Mouse (Mus musculus) brown adipose tissue, adult 24 weeks (tissue): Measurements from ENCODE around the gene Rras2. TPM values are rescaled to one million over a fixed set of nuclear protein-coding genes. Genes with fewer than 3 reads are reported as not detected.

Experiments
- H3K27ac ChIP-seq: fragments of 200-500 bp; replicated peaks from 2 replicates; pipeline ENCODE4 v1.5.1; 2012; ENCODE audit warnings: low read depth, mild to moderate bottlenecking, low read length
- H3K4me1 ChIP-seq: fragments of 200-500 bp; 2 replicates; pipeline ENCODE4 v1.6.1; 2012; ENCODE audit warnings: low read length, mixed read lengths; ENCODE audit not compliant: control insufficient read depth, insufficient read depth, insufficient read length
- H3K4me3 ChIP-seq: fragments of 200-500 bp; 2 replicates; pipeline ENCODE4 v1.5.1; 2012; ENCODE audit warnings: low read depth, mild to moderate bottlenecking, low read length, moderate library complexity; ENCODE audit not compliant: insufficient read depth
- polyA plus RNA-seq: library from polyadenylated mRNA; stranded (reverse); fragments of >200 nt; gene quantifications from 2 replicates; pipeline ENCODE4 v1.2.4, GENCODE M21; 2012; ENCODE audit not compliant: missing spikeins, insufficient read depth, insufficient read length

Gene Rras2
- polyA plus RNA-seq, 1 experiment: 26.4 TPM

DNA sequence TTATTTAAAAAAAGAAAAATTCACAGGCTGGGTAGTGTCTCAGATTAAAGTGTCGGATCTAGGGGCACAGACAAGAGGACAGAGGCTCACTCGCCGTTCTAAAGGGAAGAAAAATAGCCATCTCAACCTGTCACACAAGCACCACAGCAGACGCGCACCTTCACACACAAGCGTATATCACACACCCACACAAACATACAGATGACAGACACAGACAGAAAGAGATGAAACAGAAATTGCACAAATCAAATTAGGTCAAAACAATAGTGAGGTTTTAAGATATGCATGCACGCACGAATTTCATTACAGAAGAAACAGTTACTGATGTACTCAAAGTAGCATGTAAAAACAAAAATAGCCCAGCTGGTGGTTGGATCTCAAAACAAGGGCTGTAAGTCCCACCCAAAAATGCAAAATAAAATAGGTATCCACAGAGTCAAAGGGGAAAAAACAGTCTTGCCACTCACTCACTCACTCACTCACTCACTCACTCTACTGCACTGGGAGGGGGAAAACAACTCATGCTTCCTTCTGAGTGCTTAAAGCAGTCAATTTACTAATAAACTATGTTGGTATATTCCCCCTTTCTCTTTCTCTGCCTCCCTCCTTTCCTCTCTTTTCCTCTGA is 23.9 kb downstream of the Rras2 start:
- peaks cover 10% of the 10 kb centered on the region for H3K4me1 ChIP-seq
- H3K27ac ChIP-seq: no peak overlapping the region
- no peak overlapping the region for H3K4me3 ChIP-seq

DNA sequence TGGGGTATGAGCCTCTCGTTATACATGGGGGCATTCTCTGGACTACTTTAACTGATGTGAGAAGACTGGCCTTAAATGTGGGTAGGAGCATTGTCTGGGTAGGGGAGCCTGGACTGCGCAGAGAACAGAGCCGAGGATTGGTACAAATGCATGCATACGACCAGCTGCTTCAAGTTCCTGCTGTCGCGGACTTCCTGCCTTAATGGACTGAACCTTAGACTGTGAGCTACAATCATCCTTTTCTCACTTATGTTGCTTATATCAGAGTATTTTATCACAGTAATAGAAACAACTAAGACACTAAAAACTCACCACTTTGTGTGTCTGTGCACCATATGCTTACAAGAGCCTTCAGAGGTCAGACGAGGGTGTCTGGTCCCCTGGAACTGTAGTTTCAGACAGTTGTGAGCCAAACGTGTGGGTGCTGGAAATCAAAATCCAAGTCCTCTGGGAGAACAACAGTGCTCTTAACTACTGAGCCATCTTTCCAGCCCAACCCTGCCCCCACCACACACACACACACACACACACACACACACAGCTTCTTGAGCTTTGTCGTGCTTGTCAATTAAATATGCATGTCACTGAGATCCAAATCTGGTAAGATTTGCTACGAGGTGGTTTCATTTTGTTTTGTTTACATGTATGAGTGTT is 26.6 kb downstream of the Rras2 start:
- Histone ChIP-seq H3K4me3 (no peak overlapping the region), H3K4me1 (peaks cover 18% of the 10 kb centered on the region), H3K27ac (no peak overlapping the region)

DNA sequence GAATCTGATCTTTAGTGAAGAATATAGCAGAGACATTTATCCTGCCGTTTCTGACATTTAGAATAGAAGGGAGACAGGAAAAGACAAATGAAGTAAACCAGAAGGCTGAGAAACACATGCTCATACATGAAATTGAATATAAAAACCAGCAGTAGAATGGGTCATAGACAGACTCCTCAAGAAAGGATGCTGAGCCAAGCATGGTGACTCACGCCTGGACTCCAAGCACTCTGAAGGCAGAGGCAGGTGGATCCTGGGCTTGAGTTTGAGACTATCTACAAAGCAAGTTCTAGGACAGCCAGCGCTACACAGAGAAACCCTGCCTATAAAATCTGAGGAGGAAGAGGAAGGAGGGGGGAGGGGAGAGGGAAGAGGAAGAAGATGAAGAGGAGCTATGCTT is 27.4 kb downstream of the Rras2 start:
- no peak overlapping the region for H3K27ac ChIP-seq
- H3K4me3 ChIP-seq: no peak overlapping the region
- peaks cover 16% of the 10 kb centered on the region for H3K4me1 ChIP-seq

DNA sequence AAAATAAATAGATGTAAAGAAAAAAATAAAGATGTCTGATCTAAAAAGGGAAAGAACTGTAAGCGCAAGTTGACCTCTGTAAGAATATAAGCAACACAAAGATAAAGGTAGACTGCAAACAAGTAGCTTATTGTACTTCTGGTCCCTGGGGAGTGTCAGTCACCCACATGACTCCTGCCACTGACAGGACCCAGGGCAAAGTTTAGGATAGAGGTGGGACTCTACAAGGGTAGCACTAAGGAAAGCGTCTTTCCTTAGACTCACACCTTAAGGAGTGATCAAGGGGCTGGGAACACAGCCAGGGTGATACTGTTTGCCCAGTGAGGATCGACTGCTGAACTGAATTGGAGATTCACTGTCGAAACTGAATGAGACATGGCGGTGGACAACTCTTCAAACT is 28.7 kb downstream of the Rras2 start:
- H3K4me3 ChIP-seq: no peak overlapping the region
- H3K27ac ChIP-seq: no peak overlapping the region
- peaks cover 11% of the 10 kb centered on the region for H3K4me1 ChIP-seq

DNA sequence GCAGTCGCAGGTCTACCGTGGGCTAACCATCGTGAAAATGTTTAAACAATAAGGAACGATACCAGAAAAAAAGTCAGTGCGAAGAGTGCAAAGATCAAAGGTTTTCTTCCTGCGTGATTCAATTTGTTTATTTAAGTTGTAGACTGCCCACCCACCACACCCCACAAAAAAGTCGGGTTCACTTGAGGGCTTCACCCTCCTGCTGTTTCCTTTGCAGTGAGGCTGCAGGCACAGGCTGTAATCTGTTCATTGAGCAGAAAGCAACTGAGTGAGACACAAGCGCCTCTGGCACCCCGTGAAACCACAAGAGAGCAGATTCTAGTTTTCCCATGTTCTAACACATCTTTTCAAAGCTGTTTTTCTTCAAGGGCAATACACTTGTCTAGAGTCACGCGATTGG is 29.6 kb downstream of the Rras2 start:
- Histone ChIP-seq H3K4me3 (no peak overlapping the region), H3K27ac (no peak overlapping the region), H3K4me1 (peaks cover 11% of the 10 kb centered on the region)

DNA sequence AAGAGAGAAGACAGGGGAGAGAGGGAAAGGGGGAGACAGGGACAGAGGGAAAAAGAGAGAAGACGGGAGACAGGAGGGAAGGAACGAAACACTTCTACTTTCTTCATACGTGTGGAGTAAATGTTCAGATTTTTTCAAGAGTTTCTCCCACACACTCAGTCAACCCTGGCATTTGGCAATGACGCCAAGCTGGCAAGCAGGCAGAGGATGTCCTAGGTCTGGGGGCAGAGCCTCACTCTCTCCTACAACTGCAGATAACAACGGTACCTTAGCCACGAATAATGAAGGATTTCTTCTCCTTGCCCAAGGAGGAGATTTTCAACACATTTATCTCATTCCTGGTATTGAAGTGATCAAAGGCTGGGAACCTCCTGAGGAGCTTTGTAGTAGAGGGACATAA is 30.2 kb downstream of the Rras2 start:
- peaks cover 11% of the 10 kb centered on the region for H3K4me1 ChIP-seq
- H3K27ac ChIP-seq: no peak overlapping the region
- H3K4me3 ChIP-seq: no peak overlapping the region

DNA sequence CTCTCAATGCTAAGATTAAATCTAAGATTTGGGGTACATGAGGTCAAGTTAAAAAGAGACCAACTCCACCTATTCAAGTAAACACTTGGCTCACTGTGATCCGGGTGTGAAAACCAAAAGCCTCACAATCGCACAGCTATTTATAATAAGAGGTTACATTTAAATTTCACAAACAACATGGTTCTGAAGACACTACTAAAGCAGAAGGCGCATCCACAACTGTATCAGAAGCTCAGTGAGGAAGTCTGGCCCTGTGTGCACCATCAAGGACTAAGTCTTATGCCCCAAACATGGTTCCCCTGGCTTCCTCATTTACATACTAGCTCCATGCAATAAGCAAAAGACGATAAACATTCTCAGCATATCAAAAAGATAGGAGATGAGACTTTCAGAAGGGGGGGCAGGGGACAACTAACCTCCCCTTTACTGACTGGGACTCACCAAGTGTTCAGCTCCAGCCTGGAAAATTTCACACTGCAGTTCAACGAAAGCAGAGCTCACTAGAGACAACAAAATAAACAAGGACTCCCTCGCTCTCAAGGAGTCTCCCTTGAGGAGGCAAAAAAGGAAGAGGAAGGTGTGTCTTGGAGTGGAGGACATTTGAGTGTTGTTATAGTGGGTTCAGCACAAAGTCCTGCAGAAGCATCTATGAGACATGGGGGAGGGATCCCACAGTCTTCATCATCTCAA is 31.4 kb downstream of the Rras2 start:
- Histone ChIP-seq H3K4me3 (no peak overlapping the region), H3K4me1 (peaks cover 8% of the 10 kb centered on the region), H3K27ac (no peak overlapping the region)

DNA sequence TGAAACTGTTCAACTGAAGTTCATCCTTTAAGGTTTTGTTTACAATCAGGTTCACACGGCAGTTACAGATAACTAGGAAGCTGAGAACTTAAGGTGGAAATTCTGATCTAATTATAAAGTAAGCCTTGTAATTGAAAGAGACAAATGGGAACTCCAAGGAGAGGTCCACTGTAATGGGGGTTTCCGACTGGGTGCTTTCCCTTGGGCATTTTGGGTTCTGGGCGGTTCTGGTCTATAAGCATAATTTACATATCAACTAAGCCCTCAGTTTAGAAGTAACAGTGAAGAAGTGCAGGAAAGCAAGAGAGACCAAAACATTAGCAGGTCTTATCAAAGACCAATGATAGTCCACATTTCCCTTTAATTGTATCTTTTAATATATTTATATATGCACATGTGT is 33.8 kb downstream of the Rras2 start:
- no peak overlapping the region for H3K27ac ChIP-seq
- peaks cover 16% of the 10 kb centered on the region for H3K4me1 ChIP-seq
- H3K4me3 ChIP-seq: no peak overlapping the region

DNA sequence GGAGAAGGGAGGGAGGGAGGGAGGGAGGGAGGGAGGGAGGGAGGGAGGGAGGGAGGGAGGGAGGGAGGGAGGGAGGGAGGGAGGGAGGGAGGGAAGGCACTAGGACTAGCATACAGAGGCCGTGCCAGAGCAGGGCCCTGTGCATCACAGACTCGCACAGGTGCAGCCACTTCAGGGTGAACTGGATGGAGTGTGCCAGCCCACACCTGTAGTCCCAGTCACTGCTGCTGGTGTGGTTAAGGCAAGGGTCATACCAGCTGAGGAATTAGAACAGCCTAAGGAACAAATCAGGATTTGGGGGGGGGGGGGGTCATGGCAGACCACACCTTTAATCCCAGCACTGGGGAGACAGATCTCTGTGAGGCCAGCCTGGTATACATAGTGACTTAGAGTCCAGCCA is 34.5 kb downstream of the Rras2 start:
- no peak overlapping the region for H3K4me3 ChIP-seq
- H3K4me1 ChIP-seq: peaks cover 15% of the 10 kb centered on the region
- no peak overlapping the region for H3K27ac ChIP-seq

DNA sequence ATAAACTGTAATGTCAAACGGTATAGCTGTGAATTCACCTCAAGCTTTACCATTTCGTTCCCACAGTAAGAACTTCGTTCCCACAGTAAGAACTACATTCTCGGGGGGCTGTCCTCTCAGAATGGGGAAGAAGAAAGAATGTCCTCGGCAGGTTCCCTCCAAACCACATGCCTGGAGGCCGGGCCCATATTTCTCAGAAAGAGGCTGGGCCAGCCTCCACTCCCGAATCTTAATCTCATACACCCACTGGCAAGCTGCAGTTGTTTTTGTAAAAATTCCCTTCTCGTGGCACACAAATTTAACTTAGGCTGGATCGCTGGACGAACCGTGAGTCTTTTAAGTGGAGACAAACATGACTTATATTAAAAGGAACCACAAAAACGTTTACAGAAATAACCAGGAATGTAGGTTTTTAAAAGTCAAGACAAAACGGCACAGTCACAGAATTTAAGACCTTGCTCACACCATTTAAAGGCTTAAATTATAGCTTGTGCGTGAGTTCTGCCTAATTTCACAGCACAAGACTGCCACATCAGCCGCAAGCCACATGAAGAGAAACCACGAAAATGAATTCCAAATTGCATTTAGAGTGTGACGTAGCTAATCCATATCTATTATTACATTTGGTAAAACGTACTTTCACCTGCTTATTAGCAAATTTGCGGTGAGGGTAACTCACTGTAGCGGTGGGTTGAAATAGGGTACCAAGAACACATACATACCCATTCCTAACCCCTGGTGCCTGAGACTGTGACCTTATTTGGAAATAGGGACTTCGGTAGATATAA is 35.8 kb downstream of the Rras2 start:
- no peak overlapping the region for H3K27ac ChIP-seq
- H3K4me3 ChIP-seq: no peak overlapping the region
- peaks cover 13% of the 10 kb centered on the region for H3K4me1 ChIP-seq

DNA sequence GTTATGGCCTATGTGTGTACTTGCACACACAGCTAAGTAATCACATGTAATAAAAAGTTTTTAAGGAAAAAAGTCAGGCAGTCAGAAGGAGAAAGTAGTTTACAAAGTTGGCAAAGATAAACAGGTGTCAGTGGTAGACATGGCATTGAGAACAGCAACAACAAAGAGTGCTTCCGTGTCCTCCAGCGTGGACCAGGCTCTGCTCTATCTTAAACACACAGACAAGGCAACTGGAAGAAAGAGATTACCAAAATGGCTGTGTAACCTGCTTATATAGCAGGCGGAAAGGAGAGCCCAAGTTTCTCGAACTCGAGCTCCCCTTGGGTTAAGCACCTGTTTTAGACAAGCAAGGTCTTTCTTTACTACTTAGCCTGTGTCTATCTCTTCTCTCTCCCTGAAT is 37.3 kb downstream of the Rras2 start:
- Histone ChIP-seq H3K27ac (no peak overlapping the region), H3K4me3 (no peak overlapping the region), H3K4me1 (peaks cover 8% of the 10 kb centered on the region)

DNA sequence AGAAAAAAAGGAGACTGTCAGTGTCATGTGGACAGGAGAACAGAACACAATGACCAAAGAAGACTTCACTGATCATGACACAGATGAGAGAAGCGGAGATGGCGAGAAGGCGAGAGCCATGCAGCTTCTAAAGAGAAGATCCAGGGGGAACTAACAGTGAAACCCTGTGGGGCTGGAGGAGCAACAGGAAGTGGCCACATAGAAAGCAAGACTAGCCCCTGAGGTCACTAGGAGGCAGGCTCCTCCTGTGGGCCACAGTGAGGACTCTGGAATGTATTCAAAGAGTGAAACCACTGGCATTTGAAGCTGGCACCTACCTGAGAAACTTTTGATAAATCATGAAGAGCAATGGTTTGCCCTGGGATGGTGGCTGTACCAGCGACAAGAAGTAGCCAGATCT is 38.2 kb downstream of the Rras2 start:
- Histone ChIP-seq H3K27ac (no peak overlapping the region), H3K4me1 (peaks cover 8% of the 10 kb centered on the region), H3K4me3 (no peak overlapping the region)

DNA sequence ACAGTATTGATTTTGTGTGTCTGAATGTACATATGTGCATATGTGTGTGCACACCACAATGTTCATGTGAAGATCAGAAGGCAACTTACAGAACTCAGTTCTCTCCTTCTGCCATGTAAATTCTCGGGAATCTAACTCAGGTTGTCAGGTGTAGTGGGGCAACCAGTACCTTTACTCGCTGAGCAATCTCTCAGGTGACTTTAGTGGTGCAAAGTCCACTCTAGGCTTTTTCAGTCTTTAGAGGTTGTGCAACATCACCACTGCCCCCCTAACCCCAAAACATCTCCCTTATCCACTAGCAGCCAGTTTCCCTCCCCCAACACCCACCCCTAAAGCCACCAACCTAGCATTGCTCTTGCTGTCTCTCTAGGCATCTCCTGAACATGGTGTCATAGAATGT is 43.0 kb downstream of the Rras2 start:
- Histone ChIP-seq H3K4me3 (no peak overlapping the region), H3K27ac (0 out of 2 replicates have a peak overlapping the region, but pooled peaks have one; percentile 12), H3K4me1 (peaks cover 19% of the 10 kb centered on the region)

DNA sequence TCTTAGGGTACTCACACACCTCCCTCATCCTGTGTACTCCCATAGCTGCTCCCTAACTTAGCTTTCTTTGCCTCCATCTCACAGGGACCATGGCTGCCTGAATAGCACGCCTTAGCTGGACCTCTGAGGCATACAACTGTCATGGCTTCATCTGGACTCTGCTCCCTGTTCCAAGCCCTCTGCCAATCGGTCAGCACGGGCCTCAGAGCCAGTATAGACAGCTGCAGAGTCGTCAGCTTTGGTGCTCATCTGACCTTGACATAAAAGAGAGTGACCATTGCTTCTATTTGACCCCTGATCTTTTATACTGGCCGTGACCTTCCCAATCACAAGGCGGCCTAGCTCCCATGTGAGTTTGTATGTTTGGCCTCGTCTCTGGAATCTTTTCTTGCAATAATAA is 43.4 kb downstream of the Rras2 start:
- H3K4me3 ChIP-seq: no peak overlapping the region
- peak overlapping the region; percentile 4 for H3K27ac ChIP-seq
- peaks cover 15% of the 10 kb centered on the region; the same call in 1 of the 2 replicates for H3K4me1 ChIP-seq
